Mouse (Mus musculus) large intestine, adult 2 months (tissue): Measurements from ENCODE around the gene Galk2. TPM values are rescaled to one million over a fixed set of nuclear protein-coding genes. Genes with fewer than 3 reads are reported as not detected.

Source experiments
- polyA plus RNA-seq: library from polyadenylated mRNA; depleted of rRNA; stranded (reverse); fragments of >200 nt; gene quantifications from 2 replicates; pipeline ENCODE4 v1.2.3, GENCODE M21; 2012; rRNA removed

Gene Galk2
- polyA plus RNA-seq, 1 experiment: 25.1 TPM

Other genes starting within 250 kb of the Galk2 start
- gene Cep152, start 234.0 kb upstream of the Galk2 start, polyA plus RNA-seq: 1.3 and 2.2 TPM in 2 replicates
- gene Eid1, start 186.0 kb upstream of the Galk2 start, polyA plus RNA-seq: 5.4 and 5.6 TPM in 2 replicates
- 0.16 and 0.22 TPM in 2 replicates for gene Shc4, start 135.0 kb upstream of the Galk2 start, polyA plus RNA-seq
- 8.4 and 15.1 TPM in 2 replicates for gene Secisbp2l, start 76.2 kb upstream of the Galk2 start, polyA plus RNA-seq
- 8.4 and 8.5 TPM in 2 replicates for gene Cops2, start within 50 bp of the Galk2 start, polyA plus RNA-seq
- gene Fgf7, start 175.5 kb downstream of the Galk2 start, polyA plus RNA-seq: 1.8 and 3.5 TPM in 2 replicates